Mouse (Mus musculus) ES-E14 (cell line): Measurements from ENCODE around the gene Ccndbp1. TPM values are rescaled to one million over a fixed set of nuclear protein-coding genes. Genes with fewer than 3 reads are reported as not detected.

Source experiments
- DNase-seq: peaks from one replicate; pipeline ENCODE4 v3.0.0-alpha.2; 2013; ENCODE audit warnings: low read depth, low spot score
- H3K27ac ChIP-seq: 2 replicates; pipeline ENCODE4 v1.5.1; 2012; ENCODE audit warnings: low read depth, mild to moderate bottlenecking, low read length, moderate library complexity, mixed read lengths; ENCODE audit not compliant: poor library complexity, insufficient read depth, severe bottlenecking
- H3K36me3 ChIP-seq: 2 replicates; pipeline ENCODE4 v1.6.1; 2012; ENCODE audit warnings: mild to moderate bottlenecking, low read length, moderate library complexity, mixed read lengths; ENCODE audit not compliant: control insufficient read depth, poor library complexity, insufficient read depth, severe bottlenecking
- H3K4me1 ChIP-seq, 2 experiments: fragments of 150-350 bp in 1 of 2; sonication (generic) in 1 of 2; 2 replicates each; pipeline ENCODE4 v1.6.1; 2012; ENCODE audit warnings: low read length in 2 of 2, mild to moderate bottlenecking in 1 of 2, mixed read lengths in 1 of 2; ENCODE audit not compliant: control insufficient read depth in 2 of 2, insufficient read depth in 2 of 2, poor library complexity in 1 of 2
- H3K4me3 ChIP-seq, 2 experiments: fragments of 150-350 bp in 1 of 2; sonication (generic) in 1 of 2; 2 replicates each; pipeline ENCODE4 v1.5.1; 2012; ENCODE audit warnings: low read length in 2 of 2, low read depth in 1 of 2, mild to moderate bottlenecking in 1 of 2, mixed read lengths in 1 of 2; ENCODE audit not compliant: insufficient read depth in 1 of 2, poor library complexity in 1 of 2, severe bottlenecking in 1 of 2
- H3K9ac ChIP-seq: 2 replicates; pipeline ENCODE4 v1.6.1; 2012; ENCODE audit warnings: low read depth, mild to moderate bottlenecking, low read length, mixed read lengths; ENCODE audit not compliant: poor library complexity, insufficient read depth, severe bottlenecking
- H3K9me3 ChIP-seq: fragments of 150-350 bp; sonication (generic); 2 replicates; pipeline ENCODE4 v1.6.1; 2012; ENCODE audit warnings: low read depth, mild to moderate bottlenecking, low read length; ENCODE audit not compliant: control insufficient read depth, insufficient read depth
- CHD2 ChIP-seq: IDR thresholded peaks from 2 replicates; pipeline ENCODE4 v1.6.1; 2014; ENCODE audit warnings: mild to moderate bottlenecking, low read depth, low read length, inconsistent platforms
- HCFC1 ChIP-seq: IDR thresholded peaks from 2 replicates; pipeline ENCODE4 v1.6.1; 2012; ENCODE audit warnings: low read length, inconsistent platforms, borderline replicate concordance; ENCODE audit not compliant: insufficient read depth
- MAFK ChIP-seq: IDR thresholded peaks from 2 replicates; pipeline ENCODE4 v1.6.1; 2014; ENCODE audit warnings: mild to moderate bottlenecking, low read depth, low read length, inconsistent platforms; ENCODE audit not compliant: insufficient read depth
- ZC3H11A ChIP-seq: IDR thresholded peaks from 2 replicates; pipeline ENCODE4 v1.6.1; 2012; ENCODE audit warnings: low read depth, mild to moderate bottlenecking, inconsistent platforms, low read length, borderline replicate concordance
- ZNF384 ChIP-seq: IDR thresholded peaks from 2 replicates; pipeline ENCODE4 v1.6.1; 2012; ENCODE audit warnings: low read depth, low read length, inconsistent platforms
- in situ Hi-C, 2 experiments: fragments of 600-800 bp; cut with MboI; formaldehyde crosslinking; loops; one replicate each; pipeline ENCODE4 v1.15.1; 2025; ENCODE audit warnings: low sequenced_read_pairs in 2 of 2, inconsistent platforms in 1 of 2; ENCODE audit not compliant: unreplicated experiment in 2 of 2
- total RNA-seq: library from RNA; depleted of rRNA; stranded (reverse); fragments of 300-350 nt; gene quantifications from 2 replicates; pipeline ENCODE4 v1.2.3, GENCODE M21; 2012

The Ccndbp1 gene
- total RNA-seq, 1 experiment = 23.0 TPM

DNA sequence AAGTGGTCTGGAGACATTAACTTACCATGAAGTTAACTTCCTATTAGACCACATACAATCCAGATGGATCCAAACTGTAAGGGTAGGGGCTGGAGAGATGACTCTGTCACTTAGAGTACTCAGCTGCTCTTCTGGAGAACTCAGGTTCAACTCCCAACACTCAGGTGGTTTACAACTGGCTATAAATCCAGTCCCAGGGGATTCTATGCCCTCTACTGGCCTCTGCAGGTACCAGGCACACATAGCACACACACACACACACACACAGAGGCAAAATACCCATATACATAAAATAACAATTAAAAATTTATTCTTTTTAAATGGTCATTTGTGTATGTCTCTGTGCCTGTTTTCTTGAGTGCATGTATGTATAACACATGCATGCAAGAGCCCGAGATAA lies 31.2 kb downstream of the Ccndbp1 start:
- H3K4me1 ChIP-seq = no peaks in the 10 kb centered on the region
- no peaks in the 10 kb centered on the region for H3K9me3 ChIP-seq
- H3K4me3 ChIP-seq = no peak overlapping the region
- DNase-seq = peak; percentile 2
- no peak overlapping the region for H3K9ac ChIP-seq
- no peak for TF ChIP-seq ZC3H11A
- TF ChIP-seq HCFC1 = no peak
- TF ChIP-seq MAFK = no peak
- no peak for TF ChIP-seq ZNF384
- TF ChIP-seq CHD2 = no peak
- no peak overlapping the region for H3K27ac ChIP-seq
- in situ Hi-C loops = no loop called here
- H3K36me3 ChIP-seq = no peaks in the 10 kb centered on the region

DNA sequence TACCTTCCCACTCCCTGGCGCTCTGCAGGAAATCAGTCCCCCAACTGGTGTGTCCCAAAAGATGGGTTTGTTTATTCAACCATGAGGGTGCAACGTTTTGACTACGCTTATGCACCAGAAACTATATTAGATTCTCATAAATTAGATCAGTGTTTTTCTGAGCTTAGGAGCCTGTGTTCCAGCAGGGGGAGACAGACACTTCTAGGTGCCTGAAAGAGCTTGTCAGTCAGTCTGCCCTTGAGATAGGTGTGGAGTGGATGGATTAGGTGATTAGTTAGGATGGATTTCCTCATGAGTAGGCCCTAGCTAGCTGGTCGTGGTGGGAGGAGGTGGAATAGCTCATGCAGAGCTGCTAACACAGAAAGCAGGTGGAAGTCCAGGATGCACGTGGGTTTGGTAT lies 32.9 kb downstream of the Ccndbp1 start:
- DNase-seq = peak; percentile 12
- H3K4me1 ChIP-seq = peaks cover 3 to 4% of the 10 kb centered on the region in 2 experiments; a peak in 1 of 4 replicates
- in situ Hi-C loops = no loop called here
- H3K9me3 ChIP-seq = no peaks in the 10 kb centered on the region
- no peak overlapping the region for H3K9ac ChIP-seq
- no peak overlapping the region for H3K27ac ChIP-seq
- TF ChIP-seq ZC3H11A = no peak
- no peak for TF ChIP-seq CHD2
- no peak for TF ChIP-seq HCFC1
- no peak for TF ChIP-seq MAFK
- no peak for TF ChIP-seq ZNF384
- H3K36me3 ChIP-seq = no peaks in the 10 kb centered on the region
- H3K4me3 ChIP-seq = no peak overlapping the region

DNA sequence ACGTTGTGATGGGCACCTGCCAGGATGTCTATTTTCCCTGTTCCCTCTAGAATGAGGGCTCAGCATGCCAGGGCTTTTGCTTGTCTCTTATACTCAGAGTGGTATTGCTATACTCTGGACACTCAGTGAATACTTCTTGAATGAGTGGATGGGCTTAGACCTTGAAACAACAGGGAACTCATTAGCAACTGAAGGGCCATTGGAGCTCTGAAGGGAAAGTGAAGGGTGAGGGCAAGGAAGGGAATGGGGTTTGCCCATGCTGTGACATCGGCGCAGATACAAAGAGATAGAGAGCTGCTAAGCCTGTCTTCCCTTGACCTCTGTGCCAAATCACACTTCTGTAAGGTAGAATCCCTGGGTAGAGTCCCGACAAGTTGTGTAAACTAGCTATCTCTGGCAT lies 37.5 kb downstream of the Ccndbp1 start:
- peak; percentile 1 for DNase-seq
- H3K27ac ChIP-seq = no peak overlapping the region
- TF ChIP-seq CHD2 (no peak), HCFC1 (no peak)
- no peak overlapping the region for H3K9ac ChIP-seq
- H3K36me3 ChIP-seq = no peaks in the 10 kb centered on the region
- in situ Hi-C loops = no loop called here
- peaks cover 3 to 6% of the 10 kb centered on the region in 2 experiments; a peak in 2 of 4 replicates for H3K4me1 ChIP-seq
- no peaks in the 10 kb centered on the region for H3K9me3 ChIP-seq
- no peak overlapping the region for H3K4me3 ChIP-seq

DNA sequence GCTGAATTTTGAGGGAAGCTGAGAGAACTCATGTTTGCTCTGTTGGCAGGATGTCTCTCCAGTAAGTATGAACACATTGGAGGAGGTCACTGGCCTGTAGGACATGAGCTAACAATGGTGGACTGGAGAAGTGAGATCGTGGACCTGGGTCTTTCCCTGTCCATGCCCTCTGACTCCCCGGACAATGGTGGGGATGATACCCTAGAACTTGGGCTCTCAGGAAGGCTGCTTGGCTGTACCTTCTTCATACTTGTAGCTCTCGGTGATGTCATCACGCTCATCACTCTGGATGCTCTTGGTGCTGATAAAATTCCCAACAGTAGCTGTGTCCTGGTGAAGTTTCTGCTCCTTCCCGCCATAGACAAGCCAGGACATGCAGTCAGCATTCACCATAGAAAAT lies 44.0 kb downstream of the Ccndbp1 start:
- TF ChIP-seq HCFC1 (no peak), MAFK (no peak), CHD2 (no peak), ZC3H11A (no peak), ZNF384 (no peak)
- Histone ChIP-seq H3K27ac (no peak overlapping the region), H3K9ac (no peak overlapping the region), H3K4me3 (no peak overlapping the region), H3K4me1 (peaks cover 0 to 2% of the 10 kb centered on the region in 2 experiments; a peak in 1 of 4 replicates), H3K36me3 (no peaks in the 10 kb centered on the region), H3K9me3 (no peaks in the 10 kb centered on the region)
- in situ Hi-C loops = no loop called here
- no peak for DNase-seq

DNA sequence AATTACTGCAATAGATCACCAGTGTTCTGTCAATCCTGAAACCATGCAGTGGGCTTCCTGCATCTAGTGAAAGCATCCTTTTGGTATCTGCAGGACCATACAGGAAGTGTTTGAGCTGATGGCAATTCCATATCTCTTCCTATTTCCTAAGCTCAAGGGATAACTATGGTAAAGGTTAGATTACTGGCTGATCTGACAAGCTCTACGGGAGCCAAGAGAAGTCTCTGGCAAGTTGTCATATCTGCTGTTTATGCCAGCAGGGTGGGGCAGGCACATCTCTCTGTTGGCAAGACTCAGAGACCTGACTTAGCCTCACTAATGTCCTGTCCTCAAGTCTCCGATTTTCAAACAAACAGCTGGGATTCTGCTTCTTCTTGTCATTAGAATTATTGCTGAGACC lies 45.9 kb downstream of the Ccndbp1 start:
- DNase-seq = no peak
- H3K4me3 ChIP-seq = no peak overlapping the region
- in situ Hi-C loops = no loop called here
- no peak overlapping the region for H3K9ac ChIP-seq
- TF ChIP-seq CHD2 (no peak), ZNF384 (no peak), MAFK (no peak), HCFC1 (no peak), ZC3H11A (no peak)
- no peaks in the 10 kb centered on the region for H3K9me3 ChIP-seq
- no peaks in the 10 kb centered on the region for H3K4me1 ChIP-seq
- no peaks in the 10 kb centered on the region for H3K36me3 ChIP-seq
- no peak overlapping the region for H3K27ac ChIP-seq
